Mouse (Mus musculus) midbrain, embryonic 10.5 days (tissue): ENCODE data around the gene Serpina7. TPM values are rescaled to one million over a fixed set of nuclear protein-coding genes. Genes with fewer than 3 reads are reported as not detected.

Experiments used
- DNase-seq: peaks from one replicate; pipeline ENCODE4 v3.0.0-alpha.2; 2017; ENCODE audit warnings: low spot score
- H3K27ac ChIP-seq: fragments of 300-500 bp; sonication (generic); replicated peaks from 2 replicates; pipeline ENCODE4 v1.5.1; 2016; ENCODE audit warnings: mild to moderate bottlenecking
- H3K27me3 ChIP-seq: fragments of 300-500 bp; sonication (generic); 2 replicates; pipeline ENCODE4 v1.6.1; 2016; ENCODE audit warnings: low read depth, mild to moderate bottlenecking; ENCODE audit not compliant: poor library complexity, severe bottlenecking
- H3K36me3 ChIP-seq: fragments of 300-500 bp; sonication (generic); 2 replicates; pipeline ENCODE4 v1.6.1; 2016; ENCODE audit warnings: mild to moderate bottlenecking, moderate library complexity
- H3K4me1 ChIP-seq: fragments of 300-500 bp; sonication (generic); 2 replicates; pipeline ENCODE4 v1.6.1; 2016
- H3K4me3 ChIP-seq: fragments of 300-500 bp; sonication (generic); 2 replicates; pipeline ENCODE4 v1.5.1; 2016; ENCODE audit warnings: mild to moderate bottlenecking, moderate library complexity
- H3K9me3 ChIP-seq: fragments of 300-500 bp; sonication (generic); replicated peaks from 2 replicates; pipeline ENCODE4 v1.6.1; 2016; ENCODE audit warnings: mild to moderate bottlenecking
- WGBS: fragments of 180-500 bp; shearing (Covaris S2); methylation state at CpG from one replicate; pipeline ENCODE4 v1.1.7; 2016; 5-methylcytosine and 5-hydroxymethylcytosine counted together
- polyA plus RNA-seq: library from polyadenylated mRNA; unstranded; fragments of >200 nt; fragmentation: Nextera tagmentation; extraction: Ambion mirVana; gene quantifications from 2 replicates; pipeline ENCODE4 v1.2.1, GENCODE M21; 2016

Gene Serpina7
- not detected in 2 replicates for polyA plus RNA-seq

GRCm38 (mm10) chrX:139085077-139085476 lies at the start of gene Serpina7:
Gene Serpina7 (minus strand): TSS chrX:139085236.
- Histone ChIP-seq H3K9me3 (no peaks in the 10 kb centered on the region), H3K27ac (no peak within 1 kb of the TSS), H3K27me3 (peaks cover 36% of the 10 kb centered on the region), H3K4me3 (no peak within 1 kb of the TSS), H3K4me1 (no peaks in the 10 kb centered on the region), H3K36me3 (no peaks in the 10 kb centered on the region)
- no peak for DNase-seq

GRCm38 (mm10) chrX:139134031-139134430 lies 49.0 kb upstream of the Serpina7 start:
- Histone ChIP-seq H3K36me3 (no peaks in the 10 kb centered on the region), H3K4me1 (no peaks in the 10 kb centered on the region), H3K27ac (no peak overlapping the region), H3K4me3 (no peak overlapping the region), H3K9me3 (no peaks in the 10 kb centered on the region), H3K27me3 (peaks cover 15% of the 10 kb centered on the region)
- WGBS, result 52% methylated on average over 4 of the region's 4 CpGs
- DNase-seq, result no peak

GRCm38 (mm10) chrX:139097197-139097596 lies 12.2 kb upstream of the Serpina7 start:
- WGBS, result 70% methylated on average over 1 of the region's 1 CpGs
- Histone ChIP-seq H3K9me3 (no peaks in the 10 kb centered on the region), H3K4me1 (no peaks in the 10 kb centered on the region)

GRCm38 (mm10) chrX:139085943-139086342 lies 907 bp upstream of the Serpina7 start, which contains the start of gene 4930513O06Rik:
Gene 4930513O06Rik (plus strand): TSS chrX:139086243.
- WGBS, result 90% methylated on average over 1 of the region's 1 CpGs
- Histone ChIP-seq H3K27ac (no peak within 1 kb of the TSS), H3K4me3 (no peak within 1 kb of the TSS)

More at GRCm38 (mm10) chrX:139097197-139097596, 12.2 kb upstream of the Serpina7 start:
- H3K27me3 ChIP-seq, result peaks cover 32% of the 10 kb centered on the region
- no peak for DNase-seq
- H3K4me3 ChIP-seq, result no peak overlapping the region
- no peaks in the 10 kb centered on the region for H3K36me3 ChIP-seq
- no peak overlapping the region for H3K27ac ChIP-seq

GRCm38 (mm10) chrX:139078493-139078892 lies 6.5 kb downstream of the Serpina7 start:
- H3K9me3 ChIP-seq, result no peaks in the 10 kb centered on the region
- no peaks in the 10 kb centered on the region for H3K36me3 ChIP-seq
- 95% methylated on average over 2 of the region's 2 CpGs for WGBS
- peaks cover 23% of the 10 kb centered on the region for H3K27me3 ChIP-seq
- DNase-seq, result no peak
- H3K27ac ChIP-seq, result no peak overlapping the region
- no peaks in the 10 kb centered on the region for H3K4me1 ChIP-seq
- no peak overlapping the region for H3K4me3 ChIP-seq

More at GRCm38 (mm10) chrX:139085943-139086342, 907 bp upstream of the Serpina7 start, which contains the start of gene 4930513O06Rik:
- H3K36me3 ChIP-seq, result no peaks in the 10 kb centered on the region
- H3K9me3 ChIP-seq, result no peaks in the 10 kb centered on the region
- H3K4me1 ChIP-seq, result no peaks in the 10 kb centered on the region
- no peak for DNase-seq
- H3K27me3 ChIP-seq, result peaks cover 36% of the 10 kb centered on the region

- Histone ChIP-seq H3K4me1 (no peaks in the 10 kb centered on the region), H3K27me3 (peaks cover 16% of the 10 kb centered on the region), H3K36me3 (no peaks in the 10 kb centered on the region), H3K9me3 (no peaks in the 10 kb centered on the region), H3K4me3 (no peak overlapping the region), H3K27ac (no peak overlapping the region)
- WGBS, result 86% methylated on average over 5 of the region's 5 CpGs
- no peak for DNase-seq
These were observed 21.0 kb downstream of the Serpina7 start for GRCm38 (mm10) chrX:139064078-139064477.

GRCm38 (mm10) chrX:139053149-139053548 lies 31.9 kb downstream of the Serpina7 start:
- Histone ChIP-seq H3K4me1 (no peaks in the 10 kb centered on the region), H3K4me3 (no peak overlapping the region), H3K27ac (no peak overlapping the region), H3K36me3 (no peaks in the 10 kb centered on the region), H3K9me3 (no peaks in the 10 kb centered on the region), H3K27me3 (peaks cover 33% of the 10 kb centered on the region)
- 87% methylated on average over 1 of the region's 1 CpGs for WGBS
- no peak for DNase-seq

- H3K36me3 ChIP-seq, result no peaks in the 10 kb centered on the region
- no peak overlapping the region for H3K27ac ChIP-seq
- no peak overlapping the region for H3K4me3 ChIP-seq
- WGBS, result 84% methylated on average over 1 of the region's 1 CpGs
- H3K4me1 ChIP-seq, result no peaks in the 10 kb centered on the region
- no peak for DNase-seq
- H3K9me3 ChIP-seq, result no peaks in the 10 kb centered on the region
- H3K27me3 ChIP-seq, result peaks cover 29% of the 10 kb centered on the region
These were observed 33.1 kb downstream of the Serpina7 start for GRCm38 (mm10) chrX:139051976-139052375.

- no peaks in the 10 kb centered on the region for H3K4me1 ChIP-seq
- H3K27ac ChIP-seq, result no peak overlapping the region
- 83% methylated on average over 1 of the region's 1 CpGs for WGBS
- H3K9me3 ChIP-seq, result no peaks in the 10 kb centered on the region
- no peak overlapping the region for H3K4me3 ChIP-seq
- DNase-seq, result no peak
- H3K36me3 ChIP-seq, result no peaks in the 10 kb centered on the region
- H3K27me3 ChIP-seq, result peaks cover 40% of the 10 kb centered on the region
These were observed 43.9 kb downstream of the Serpina7 start for GRCm38 (mm10) chrX:139041148-139041547.

- no peaks in the 10 kb centered on the region for H3K36me3 ChIP-seq
- 87% methylated on average over 2 of the region's 2 CpGs for WGBS
- H3K4me1 ChIP-seq, result no peaks in the 10 kb centered on the region
- H3K4me3 ChIP-seq, result no peak overlapping the region
- peaks cover 43% of the 10 kb centered on the region for H3K27me3 ChIP-seq
- H3K9me3 ChIP-seq, result no peaks in the 10 kb centered on the region
- H3K27ac ChIP-seq, result no peak overlapping the region
- DNase-seq, result no peak
These were observed 45.7 kb downstream of the Serpina7 start for GRCm38 (mm10) chrX:139039314-139039713.

GRCm38 (mm10) chrX:139037666-139038065 lies 47.4 kb downstream of the Serpina7 start:
- Histone ChIP-seq H3K27ac (no peak overlapping the region), H3K4me3 (no peak overlapping the region), H3K9me3 (no peaks in the 10 kb centered on the region), H3K4me1 (no peaks in the 10 kb centered on the region), H3K27me3 (peaks cover 50% of the 10 kb centered on the region), H3K36me3 (no peaks in the 10 kb centered on the region)
- WGBS, result 70% methylated on average over 1 of the region's 1 CpGs
- no peak for DNase-seq
